Mouse (Mus musculus) induced T-regulatory cell, adult 2 months (primary cell): Measurements from ENCODE around the gene Terb1.

ENCODE experiments used
- DNase-seq: peaks from one replicate; pipeline ENCODE4 v3.0.0-alpha.2; 2012; ENCODE audit warnings: low read depth

Terb1 gene

DNA sequence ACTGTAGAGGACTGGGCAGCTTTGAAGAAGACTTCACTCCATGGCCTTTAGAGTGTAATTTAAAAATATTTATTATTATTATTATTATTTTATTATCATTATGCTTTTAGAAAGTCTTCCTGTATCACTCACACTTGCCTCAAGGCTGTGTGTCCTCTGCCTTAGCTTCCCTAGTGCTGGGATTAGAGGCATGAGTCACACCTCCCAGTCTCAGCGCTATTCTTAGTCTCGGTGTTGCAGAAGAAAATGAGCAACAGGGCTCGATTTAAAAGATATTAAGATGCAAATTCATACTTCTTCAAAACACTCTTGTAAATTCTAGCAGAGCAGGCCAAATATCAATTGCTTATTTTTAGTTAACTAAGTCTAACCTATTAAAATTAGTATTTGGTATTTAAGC is 60.9 kb downstream of the Terb1 start:
- DNase-seq: no peak

DNA sequence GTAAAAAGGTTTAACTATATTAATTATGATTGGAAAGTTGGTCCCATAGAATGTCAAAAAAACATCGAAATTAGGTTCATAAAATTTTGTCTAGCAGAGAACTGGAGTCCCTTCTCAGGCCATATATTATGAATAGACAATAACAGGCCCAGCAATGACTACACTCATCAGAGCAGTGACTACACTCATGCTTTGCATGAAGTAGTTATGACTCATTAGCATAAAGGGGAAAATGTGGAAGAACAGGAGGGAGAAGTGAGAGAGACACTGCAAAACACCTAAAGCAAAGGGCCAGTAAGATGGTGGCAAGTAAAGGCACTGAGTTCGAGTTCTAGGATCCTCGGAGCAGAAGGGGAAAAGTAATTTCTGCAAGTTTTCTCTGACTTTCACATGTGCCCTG is 63.7 kb downstream of the Terb1 start:
- no peak for DNase-seq

DNA sequence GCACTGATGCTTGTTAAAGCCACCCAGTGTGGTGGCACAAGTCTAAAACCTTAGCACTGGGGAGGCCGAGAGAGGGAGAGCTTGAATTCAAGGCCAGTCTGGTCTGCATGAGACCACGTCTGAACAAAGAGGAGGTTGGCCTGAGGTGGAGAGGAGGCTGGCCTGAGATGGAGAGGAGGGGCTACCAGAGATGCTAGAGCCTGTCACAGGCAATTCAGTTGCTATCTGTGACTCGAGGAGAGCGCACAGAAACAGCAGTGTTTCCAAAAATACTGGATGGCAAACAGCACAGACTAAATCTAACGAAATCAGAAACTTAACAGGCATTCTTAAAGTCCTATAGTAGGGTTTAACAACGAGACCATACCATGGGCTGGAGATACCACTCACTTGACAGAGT is 64.5 kb downstream of the Terb1 start:
- DNase-seq: no peak

DNA sequence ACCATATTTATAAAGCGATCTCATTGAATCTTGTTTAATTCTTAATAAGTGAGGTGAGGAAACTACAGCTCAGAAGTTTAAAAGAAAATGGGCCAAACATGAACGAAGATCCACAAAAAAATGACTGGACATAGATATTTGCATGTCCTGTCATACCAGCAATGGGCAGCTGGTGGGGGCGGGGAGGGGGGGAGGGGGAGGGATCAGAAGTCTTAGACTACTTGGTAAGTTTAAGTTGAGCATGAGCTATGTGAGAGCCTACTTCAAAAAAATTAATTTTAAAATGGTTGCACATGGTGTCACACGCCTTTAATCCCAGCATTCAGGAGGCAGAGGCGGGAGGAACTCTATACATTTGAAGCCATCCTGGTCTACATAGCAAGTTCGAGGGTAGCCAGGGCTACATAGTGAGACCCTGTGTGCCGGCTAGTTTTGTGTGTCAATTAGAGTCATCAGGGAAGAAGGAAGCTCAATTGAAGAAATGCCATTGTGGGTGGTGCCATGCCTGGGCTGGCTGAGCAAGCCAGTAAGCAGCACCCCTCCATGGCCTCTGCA is 66.5 kb downstream of the Terb1 start:
- DNase-seq: no peak

DNA sequence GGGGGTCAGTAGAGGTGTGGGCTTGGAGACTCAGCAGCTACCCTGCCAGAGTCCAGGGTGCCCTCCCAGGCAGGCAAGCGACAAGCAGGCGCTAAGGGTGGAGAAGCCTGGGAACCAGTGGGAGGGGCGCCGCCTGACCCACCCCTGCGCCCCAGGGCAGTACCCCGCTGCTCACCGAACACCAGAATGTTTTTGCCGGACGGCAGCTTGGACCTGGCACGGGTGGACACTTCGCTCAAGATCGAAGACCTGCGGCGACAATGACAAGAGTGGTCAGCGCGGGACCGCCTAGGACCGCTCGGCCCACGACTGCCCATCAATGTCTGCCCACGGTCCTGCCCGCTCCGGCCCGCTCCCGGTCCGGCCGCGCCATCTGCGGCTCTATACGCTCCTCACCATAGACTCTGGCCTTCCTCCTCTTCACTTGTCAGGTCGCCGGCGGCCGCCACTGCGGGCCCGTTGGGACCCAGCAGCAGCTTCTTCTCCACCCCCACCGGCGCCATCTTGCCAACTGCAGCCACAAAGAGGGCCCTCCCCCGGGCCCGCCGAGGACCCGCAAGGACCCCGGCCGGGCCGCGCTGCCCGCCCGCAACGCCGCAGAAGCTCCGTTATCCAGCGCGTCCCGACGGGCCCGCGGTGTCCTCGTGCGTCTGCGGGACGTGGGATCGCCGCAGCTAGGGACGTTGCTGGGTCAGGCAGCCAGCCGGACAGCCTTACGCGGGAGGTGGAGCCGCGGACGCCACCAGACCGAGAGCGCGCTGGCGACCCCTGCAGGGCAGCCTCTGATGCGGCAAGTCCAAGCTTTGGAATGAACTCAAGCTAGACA is 67.2 kb downstream of the Terb1 start, which contains the start of gene Dync1li2:
TSS of gene Dync1li2 (minus strand) at position 749 of the 826 bp plus-strand sequence.
- DNase-seq: peak; percentile 94

DNA sequence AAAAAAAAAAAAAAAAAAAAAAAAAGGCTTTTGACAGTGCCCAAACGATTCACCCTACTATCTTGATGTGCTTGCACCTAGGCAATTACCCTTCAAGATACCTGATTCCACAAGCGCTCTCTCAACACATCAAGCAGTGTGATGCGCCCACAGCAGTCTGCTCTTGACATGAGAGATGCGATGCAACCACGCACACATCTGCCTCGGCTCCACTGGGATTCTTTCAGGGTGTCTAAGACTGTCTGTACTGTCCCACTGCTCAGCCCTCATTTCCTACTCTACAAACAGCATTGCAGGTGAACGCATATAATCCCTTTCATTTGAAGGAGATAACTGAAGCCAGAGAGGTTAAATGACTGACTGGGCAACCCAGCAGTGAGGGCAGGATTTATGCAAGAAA is 68.1 kb downstream of the Terb1 start:
- peak; percentile 14 for DNase-seq

DNA sequence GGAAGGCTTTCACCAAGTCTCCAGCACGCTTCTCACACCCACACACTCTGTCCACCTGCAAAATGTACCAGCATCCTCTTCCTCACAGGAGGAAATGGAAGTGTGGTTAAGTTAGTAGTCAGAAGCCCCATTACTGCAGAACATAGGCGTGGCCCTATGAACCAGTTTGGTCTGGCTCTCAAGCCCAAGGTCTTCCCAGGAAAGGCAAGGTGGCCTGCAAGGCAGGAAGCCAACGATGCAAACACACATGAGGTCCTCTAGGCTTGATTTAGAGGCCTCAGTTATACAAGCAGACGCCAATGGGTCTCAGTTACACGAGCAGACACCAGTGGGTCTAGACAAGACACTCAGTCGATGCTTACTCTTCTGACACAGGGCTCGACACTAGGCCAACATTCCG is 70.2 kb downstream of the Terb1 start:
- DNase-seq: no peak

DNA sequence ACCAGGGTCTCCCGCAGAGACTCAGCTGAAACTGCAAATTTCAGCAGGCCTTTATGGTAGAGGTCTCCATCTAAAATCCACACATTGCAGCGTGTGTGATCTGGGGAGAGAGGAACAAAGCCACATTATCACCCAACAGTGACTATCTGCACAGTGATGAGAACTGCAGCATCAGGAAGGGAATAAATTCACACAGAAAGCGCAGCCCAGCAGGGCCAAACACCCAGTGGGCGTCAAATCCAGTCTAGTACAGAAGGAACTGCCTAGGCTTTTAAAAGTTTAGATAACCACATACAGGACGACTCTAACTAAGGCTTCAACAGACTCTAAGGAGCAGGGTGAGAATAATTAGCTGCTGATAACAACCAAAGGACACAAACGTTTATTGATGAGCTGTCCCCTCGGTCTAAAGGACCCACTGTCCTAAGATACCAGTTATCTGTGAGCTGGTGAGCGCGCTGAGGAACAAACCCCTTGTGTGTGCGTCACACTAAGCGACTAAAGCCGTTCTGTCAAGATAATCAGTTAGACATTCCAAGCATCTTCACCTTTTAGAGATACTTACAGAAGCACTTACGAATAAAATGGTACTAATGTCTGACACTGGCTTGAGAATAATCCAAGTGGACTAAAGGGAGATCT is 72.1 kb downstream of the Terb1 start:
- DNase-seq: no peak

DNA sequence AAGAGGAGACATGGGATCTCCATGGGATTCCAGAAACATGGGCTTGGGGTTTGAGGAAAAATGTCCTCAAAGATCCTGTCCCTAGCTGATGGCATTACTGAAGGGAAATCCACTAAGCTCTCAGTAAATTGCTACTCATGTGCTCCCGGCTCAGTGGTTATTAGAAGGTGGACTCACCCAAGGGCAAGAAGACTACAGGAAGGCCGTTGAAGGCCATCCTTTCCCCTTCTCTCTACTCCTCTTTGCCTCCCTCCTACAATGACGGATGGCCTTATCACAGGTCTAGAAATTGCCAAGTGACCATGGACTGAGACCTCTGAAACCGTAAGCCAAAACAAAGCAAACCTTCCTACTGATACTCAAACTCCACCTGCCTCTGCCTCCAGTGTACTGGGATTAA is 73.1 kb downstream of the Terb1 start:
- DNase-seq: no peak

DNA sequence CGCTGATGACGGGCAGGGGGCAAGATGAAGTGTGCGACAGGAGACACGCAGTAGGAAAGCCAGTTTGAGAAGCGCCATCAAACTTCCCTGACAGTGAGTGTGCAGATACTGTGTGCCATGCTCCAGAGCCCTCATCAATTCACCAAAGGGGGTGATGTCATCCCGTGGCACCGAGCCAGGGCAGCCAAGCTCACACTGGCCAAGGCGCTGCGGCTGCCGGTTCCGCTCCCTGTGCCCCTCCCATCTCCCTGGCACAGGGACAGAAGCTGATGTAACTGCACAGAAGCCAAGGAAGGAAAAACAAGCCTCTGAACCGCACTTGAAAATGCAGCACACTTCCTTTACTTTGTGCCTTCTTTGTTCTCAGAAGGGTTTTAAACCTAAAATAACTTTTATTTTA is 73.7 kb downstream of the Terb1 start:
- peak; percentile 48 for DNase-seq

DNA sequence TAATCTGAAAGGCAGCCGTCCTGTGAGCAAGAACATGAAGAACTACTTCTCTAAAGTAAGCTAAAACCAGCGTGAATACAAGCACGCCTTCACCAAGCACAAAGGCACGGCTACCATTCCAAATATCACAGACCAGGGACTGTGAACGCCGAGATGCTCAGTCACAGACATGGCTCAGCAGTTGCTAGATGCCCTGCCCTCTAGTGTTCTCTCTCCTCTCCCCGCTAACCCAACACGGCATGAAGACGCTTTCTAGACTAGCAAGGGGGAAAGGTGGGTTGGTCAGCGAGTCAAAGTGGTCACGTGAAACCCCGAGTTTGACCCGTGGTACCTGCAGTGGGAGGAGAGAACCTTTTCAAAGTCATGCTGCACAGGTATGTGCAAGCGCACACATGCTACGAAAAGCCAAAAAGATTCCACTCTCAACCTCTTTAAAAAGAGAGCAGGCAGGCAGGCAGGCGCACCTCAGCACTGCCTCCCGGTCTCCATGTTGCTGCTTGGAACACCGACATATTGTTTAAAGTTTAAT is 74.8 kb downstream of the Terb1 start:
- DNase-seq: no peak

DNA sequence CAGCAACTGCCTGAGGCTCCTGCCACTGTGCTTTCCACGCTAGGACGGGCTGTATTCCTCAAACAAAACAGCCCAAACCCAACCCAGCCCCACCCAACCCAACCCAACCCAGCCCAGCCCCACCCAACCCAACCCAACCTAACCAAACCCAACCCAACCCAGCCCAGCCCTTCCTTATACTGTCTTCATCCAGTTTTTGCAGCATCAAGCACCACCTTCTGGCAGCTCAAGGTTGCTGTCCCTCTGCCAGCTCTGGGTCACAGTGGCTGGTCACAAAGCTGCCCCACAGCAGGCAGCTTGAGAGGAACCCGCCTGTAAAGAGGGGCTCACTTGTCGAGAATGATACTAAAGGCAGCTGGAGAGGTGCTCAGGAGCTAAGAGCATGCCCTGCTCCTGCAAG is 75.4 kb downstream of the Terb1 start:
- peak; percentile 14 for DNase-seq

DNA sequence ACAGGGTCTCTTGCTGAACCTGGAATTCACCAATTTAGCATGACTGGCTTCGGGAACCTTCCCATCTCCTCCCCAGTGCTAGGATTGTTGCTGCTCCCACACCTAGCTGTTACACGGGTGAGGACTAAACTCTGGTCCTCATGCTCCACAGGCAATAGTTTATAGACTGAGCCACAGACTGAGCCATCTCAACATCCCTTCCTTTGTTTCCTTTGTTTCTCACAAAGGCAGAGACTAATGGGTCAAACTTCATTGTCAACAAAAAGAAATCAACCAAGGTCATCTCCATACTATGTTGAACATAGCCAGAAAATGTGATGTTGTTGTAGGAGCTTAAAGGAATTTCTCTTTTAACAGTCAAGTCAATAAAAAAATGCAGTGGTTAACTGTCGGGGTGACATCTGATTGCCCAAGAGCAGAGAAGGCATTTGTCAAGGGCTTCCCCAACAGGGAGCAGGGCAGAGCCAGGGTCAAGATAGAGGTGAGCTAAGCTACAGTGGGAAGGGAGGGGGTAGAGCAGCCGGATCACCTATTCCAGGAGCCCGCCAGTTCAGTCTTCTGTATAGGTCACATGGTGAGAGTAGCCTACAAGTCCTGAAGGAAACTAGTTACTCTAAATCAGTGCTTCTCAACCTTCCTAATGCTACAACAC is 76.4 kb downstream of the Terb1 start:
- DNase-seq: no peak

DNA sequence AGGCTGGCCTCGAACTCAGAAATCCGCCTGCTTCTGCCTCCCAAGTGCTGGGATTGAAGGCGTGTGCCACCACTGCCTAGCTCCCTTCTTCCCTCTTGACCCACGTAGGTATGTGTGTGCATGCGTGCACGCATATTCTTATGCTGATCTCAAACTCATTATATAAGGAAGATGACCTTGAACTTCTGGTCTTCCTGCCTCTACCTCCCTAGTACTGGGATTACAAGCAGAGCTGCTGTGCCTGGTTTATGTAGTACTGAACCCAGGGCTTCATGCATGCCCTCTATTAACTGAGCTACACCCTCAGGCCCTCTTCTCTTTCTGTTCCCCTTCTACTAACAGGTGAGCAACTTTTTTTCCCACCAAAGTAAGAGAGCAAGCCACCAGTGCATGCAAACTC is 77.1 kb downstream of the Terb1 start:
- DNase-seq: no peak

DNA sequence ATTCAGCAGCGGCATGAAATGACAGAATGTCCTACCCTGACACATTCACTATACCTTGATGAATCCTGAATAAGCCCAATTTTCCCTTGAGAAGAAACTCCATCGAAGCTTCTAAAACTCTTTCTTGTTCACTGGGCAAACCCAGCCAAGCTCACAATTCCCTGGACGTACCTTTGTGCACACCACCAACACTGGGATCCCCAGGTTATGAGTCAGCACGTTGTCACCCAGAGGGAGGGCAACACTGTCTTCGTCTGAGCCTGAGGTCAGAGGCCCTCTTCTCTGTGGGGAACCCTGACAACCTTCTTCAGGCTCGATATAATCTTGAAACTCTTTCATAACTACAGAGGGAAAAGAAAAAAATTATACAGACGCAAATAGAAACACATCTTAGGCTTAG is 79.5 kb downstream of the Terb1 start:
- no peak for DNase-seq

DNA sequence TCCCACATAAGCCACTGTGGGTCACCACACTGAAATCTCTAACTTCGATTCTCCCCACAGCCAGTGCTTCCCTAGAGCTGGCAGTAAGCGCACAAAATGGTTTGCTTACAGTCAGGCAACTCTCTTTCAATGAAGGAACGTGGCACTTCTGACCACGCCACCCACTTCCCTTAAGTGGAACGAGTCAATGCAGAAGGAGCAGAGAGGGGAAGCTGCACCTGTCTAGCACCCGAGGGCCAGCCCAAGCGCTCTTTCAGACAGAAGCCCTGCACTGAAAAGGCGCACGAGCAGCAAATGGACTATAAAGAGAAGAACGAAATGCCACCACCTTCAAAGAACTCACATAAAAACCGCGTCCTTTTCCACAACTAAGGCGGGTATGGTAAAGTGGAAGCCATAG is 82.0 kb downstream of the Terb1 start:
- DNase-seq: no peak

DNA sequence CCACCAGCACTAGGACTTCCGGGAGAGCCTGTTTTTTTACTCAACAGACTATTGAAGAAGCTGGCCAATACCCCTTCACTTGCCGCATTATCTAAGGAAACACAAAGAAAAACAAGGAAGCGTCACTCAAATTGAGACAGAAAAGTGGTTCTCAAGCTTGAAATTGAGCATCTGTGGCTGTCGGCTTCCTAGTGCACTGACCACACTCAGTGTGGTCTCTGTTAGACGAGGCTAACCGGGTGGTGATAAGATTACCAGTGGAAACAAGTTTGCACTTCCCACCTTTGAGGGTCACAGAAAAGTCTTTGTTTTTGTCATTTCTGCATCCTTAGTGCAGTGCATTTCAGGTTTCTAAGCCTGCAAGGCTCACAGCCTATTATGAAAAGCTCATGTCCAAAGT is 87.4 kb downstream of the Terb1 start:
- DNase-seq: no peak

DNA sequence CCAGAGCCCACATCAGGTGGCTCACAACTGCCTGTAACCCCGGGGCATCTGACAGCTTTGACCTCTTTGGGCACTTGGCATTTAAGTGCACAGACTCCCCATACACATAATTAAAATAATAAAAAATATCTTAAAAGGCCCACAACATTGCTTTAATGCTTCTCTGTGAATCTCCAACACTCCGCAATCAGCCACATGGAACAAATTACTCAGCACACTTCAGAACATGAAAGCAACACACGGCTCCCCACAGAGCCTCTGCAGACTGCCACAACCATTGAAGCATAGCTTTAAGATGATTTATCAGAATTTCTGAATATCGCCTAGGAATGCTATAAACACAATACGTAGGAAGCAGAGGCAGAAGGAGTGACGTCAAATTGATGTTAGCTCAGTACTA is 93.7 kb downstream of the Terb1 start:
- no peak for DNase-seq

DNA sequence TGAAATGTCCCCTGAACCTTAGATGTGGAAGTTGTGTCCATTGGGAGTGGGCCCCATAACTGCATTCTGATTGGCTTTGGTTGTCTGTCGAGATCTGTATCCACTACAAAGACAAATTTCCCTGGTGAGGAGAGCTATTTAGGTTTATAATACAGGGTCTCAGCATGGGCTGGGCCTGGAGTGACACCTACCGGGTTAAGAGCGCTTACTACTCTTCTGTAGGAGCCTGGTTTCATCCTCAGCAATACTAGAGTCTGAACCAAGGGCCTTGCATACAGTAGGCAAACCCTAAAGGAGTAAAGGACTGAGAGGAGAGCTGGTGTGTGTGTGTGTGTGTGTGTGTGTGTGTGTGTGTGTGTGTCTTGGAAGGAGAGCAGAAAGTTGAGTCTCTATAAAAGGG is 95.5 kb downstream of the Terb1 start:
- DNase-seq: no peak

DNA sequence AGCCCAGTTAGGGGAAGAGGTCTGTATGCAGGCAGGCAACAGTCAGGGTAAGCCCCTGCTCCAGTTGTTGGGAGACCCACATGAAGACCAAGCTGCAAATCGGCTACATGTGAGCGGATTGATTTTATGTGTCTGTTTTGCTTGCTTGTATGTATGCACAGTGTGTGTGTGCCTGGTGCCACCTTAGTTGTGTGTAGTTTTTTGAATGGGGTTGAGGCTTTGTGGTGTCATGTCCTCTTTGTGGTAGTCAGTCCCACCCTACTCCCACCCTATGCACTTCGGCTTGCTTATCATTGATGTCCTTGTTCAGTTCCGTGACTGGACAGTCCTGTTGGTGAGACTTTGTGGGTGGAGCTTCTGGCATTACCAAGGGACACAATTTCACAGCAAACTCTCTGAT is 95.9 kb downstream of the Terb1 start:
- DNase-seq: no peak

DNA sequence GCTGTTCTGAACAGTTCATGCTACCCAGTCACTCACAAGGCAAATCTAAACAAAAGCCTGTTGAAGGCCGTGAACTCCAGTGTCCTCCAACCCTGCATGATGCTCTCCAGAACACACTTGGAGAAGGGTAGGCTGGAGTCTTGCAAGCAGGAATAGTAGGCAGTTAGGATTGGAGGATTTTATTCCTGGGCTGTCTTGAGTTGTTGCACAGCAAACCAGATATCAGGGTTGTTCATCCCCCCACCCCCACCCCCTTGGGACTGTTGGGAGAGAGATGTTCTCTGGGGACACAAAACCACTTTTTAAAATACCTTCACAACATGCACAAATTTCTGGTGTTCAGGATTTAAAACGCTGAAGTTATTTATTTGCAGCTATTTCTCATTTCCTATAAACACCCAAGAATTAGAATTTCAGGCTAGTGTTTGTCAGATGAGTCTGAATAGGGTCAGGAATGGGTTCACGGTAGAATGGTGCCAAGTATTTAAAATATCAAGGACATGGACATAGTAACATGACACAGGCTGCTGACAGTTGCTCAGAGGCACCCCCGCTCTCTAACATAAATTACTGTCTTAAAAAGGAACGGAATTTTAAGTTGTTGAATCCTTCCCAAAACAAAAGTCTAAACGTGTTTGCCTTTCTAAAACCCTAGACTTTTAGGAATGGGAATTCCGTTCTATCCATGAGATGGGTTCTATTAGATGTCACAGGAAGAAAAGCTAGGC is 96.7 kb downstream of the Terb1 start:
- no peak for DNase-seq

DNA sequence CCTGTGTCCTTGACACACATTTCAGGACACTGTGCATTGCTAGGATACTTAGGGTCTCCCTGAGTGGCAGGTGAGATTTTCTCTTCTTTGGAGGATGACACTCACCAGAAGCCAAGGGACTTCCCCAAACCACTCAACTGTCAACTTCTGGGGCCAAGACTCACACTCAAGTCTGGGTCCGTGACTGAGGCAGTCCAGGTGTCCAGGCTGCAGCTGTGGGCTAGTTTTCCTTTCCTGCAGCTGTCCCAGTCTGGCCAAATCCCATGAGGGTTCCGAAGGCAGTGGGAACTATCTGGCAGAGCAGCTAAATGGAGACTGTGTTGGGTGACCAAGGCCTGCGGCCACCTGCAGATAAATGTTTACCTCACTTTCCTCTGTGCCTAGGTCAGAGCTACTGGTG is 97.7 kb downstream of the Terb1 start:
- no peak for DNase-seq
